Comparison of ENCODE assay signal across 7 mouse cellular contexts in genomic region chrX:73458877-73459392, GRCm38 (mm10). TPM values are rescaled to one million over a fixed set of nuclear protein-coding genes. Genes with fewer than 3 reads are reported as not detected.
DNase-seq lines count a peak whose midpoint lies in the region; ATAC-seq lines count a peak whose summit lies in the region.

Haus7 (minus strand) TSS chrX:73459044.

- intact Hi-C loops in left cerebral cortex, postnatal 36 days (cut with DNase I) = no loop called here

- DNase-seq in adrenal gland, adult 8-10 months = peak; percentile 94
- peak; percentile 87 for DNase-seq in embryo, embryonic 9.5 days (ENCODE audit: extremely low spot score)
- peak; percentile 78 to 86 for DNase-seq in gastrocnemius, postnatal 4 days (ENCODE audit: low spot score in 2 of 2)
- peak; percentile 88 to 89 for DNase-seq in left cerebral cortex, postnatal 36 days (ENCODE audit: low spot score in 2 of 2)
- peak; percentile 94 for DNase-seq in midbrain, embryonic 11.5 days (ENCODE audit: low spot score, missing footprints)
- peak; percentile 92 for DNase-seq in skeletal muscle tissue, adult 2 months (ENCODE audit: low read depth, low spot score)

- H3K4me1 ChIP-seq in intestine, embryonic 16.5 days (ENCODE audit: control insufficient read depth, insufficient read depth, low read length) = no peaks in the 10 kb centered on the region
- H3K4me1 ChIP-seq in midbrain, embryonic 11.5 days (ENCODE audit: control insufficient read depth, insufficient read depth, low read length) = no peaks in the 10 kb centered on the region

- WGBS in intestine, embryonic 16.5 days = 10% methylated on average over 26 of the region's 26 CpGs
- 11% methylated on average over 26 of the region's 26 CpGs for WGBS in midbrain, embryonic 11.5 days

- H3K4me2 ChIP-seq in intestine, embryonic 16.5 days (ENCODE audit: low read depth, low read length) = peak within 1 kb of the TSS; percentile 63
- peak within 1 kb of the TSS; percentile 50 for H3K4me2 ChIP-seq in midbrain, embryonic 11.5 days

- H3K9me3 ChIP-seq in intestine, embryonic 16.5 days (ENCODE audit: control insufficient read depth, low read length) = no peaks in the 10 kb centered on the region
- no peaks in the 10 kb centered on the region for H3K9me3 ChIP-seq in midbrain, embryonic 11.5 days (ENCODE audit: control insufficient read depth, low read length)

- H3K27me3 ChIP-seq in intestine, embryonic 16.5 days (replicated peaks; ENCODE audit: control insufficient read depth, insufficient read depth, low read length) = no peaks in the 10 kb centered on the region
- H3K27me3 ChIP-seq in midbrain, embryonic 11.5 days (ENCODE audit: control insufficient read depth, insufficient read depth, low read length) = no peaks in the 10 kb centered on the region

- no peak within 1 kb of the TSS for H3K27ac ChIP-seq in intestine, embryonic 16.5 days (ENCODE audit: low read length)
- H3K27ac ChIP-seq in midbrain, embryonic 11.5 days (ENCODE audit: low read depth, low read length) = no peak within 1 kb of the TSS

- H3K9ac ChIP-seq in intestine, embryonic 16.5 days (ENCODE audit: low read depth, low read length) = peak within 1 kb of the TSS; percentile 69
- H3K9ac ChIP-seq in midbrain, embryonic 11.5 days (ENCODE audit: low read length) = peak within 1 kb of the TSS; percentile 61

- no peaks in the 10 kb centered on the region for H3K36me3 ChIP-seq in intestine, embryonic 16.5 days (ENCODE audit: control insufficient read depth, insufficient read depth, low read length)
- H3K36me3 ChIP-seq in midbrain, embryonic 11.5 days (ENCODE audit: control insufficient read depth, insufficient read depth, low read length) = no peaks in the 10 kb centered on the region

- peak; percentile 100 for ATAC-seq in intestine, embryonic 16.5 days
- peak; percentile 100 for ATAC-seq in midbrain, embryonic 11.5 days (ENCODE audit: low FRiP score)

- H3K4me3 ChIP-seq in intestine, embryonic 16.5 days (ENCODE audit: low read length) = peak within 1 kb of the TSS; percentile 58
- H3K4me3 ChIP-seq in midbrain, embryonic 11.5 days (ENCODE audit: low read depth, low read length) = peak within 1 kb of the TSS; percentile 49

RNA-seq across cellular contexts. Expression of gene Haus7, which starts in this region (rescaled TPM):
- 10 to 100 TPM; 19.0 to 57.4 (median 39.0) TPM for total RNA-seq in adrenal gland, adult 8-10 months (2022)
- 10 to 100 TPM; 23.3 to 27.7 TPM for total RNA-seq in gastrocnemius, postnatal 4 days (2021)
- 47.5 and 60.3 TPM in 2 replicates for polyA plus RNA-seq in intestine, embryonic 16.5 days (2015; fragmentation: Nextera tagmentation; extraction: Ambion mirVana)
- 1 to 10 TPM; 6.7 to 8.9 TPM for total RNA-seq in left cerebral cortex, postnatal 36 days (2021)
- 72.3 and 73.5 TPM in 2 replicates for polyA plus RNA-seq in midbrain, embryonic 11.5 days (2014; fragmentation: Nextera tagmentation; extraction: Ambion mirVana)
